In the genomic region with DNA sequence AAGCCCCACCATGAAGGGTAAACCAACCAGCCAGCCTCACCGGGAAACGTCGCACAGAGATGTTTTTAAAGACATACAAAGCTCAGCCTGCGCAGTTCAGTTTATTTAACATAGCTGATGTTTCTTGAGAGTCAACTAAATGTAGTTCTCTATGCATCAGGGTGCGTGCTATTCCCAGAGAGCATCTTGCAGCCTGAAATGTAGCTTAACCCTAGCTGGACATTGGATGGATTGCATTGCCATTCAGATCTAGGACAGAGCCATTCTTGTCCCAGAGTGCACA, we compare ENCODE assay signal across 9 mouse cellular contexts.
A peak's percentile ranks its signal among the peaks of the same experiment; 100 is the strongest.
DNase-seq lines count a peak whose midpoint lies in the region; ATAC-seq lines count a peak whose summit lies in the region.
"Had no signal": no experiment of that assay in that cellular context is flagged by ENCODE, and none has a peak within 500 bp of the region (broad histone marks: within the 10 kb centered on the region; RNA-seq: fewer than 3 reads in every experiment).

No protein-coding gene starts in this region.

- peak; percentile 59 for ATAC-seq in frontal cortex, adult (ENCODE audit: low TSS enrichment)
- ATAC-seq in lung, embryonic 16.5 days (ENCODE audit: low read depth), result no peak
- ATAC-seq in limb, embryonic 12.5 days (ENCODE audit: insufficient number of reproducible peaks, insufficient read depth, low FRiP score, low TSS enrichment, low read depth), result peak; percentile 32; the same call in 1 of the 2 replicates
- ATAC-seq in stomach, embryonic 16.5 days (ENCODE audit: insufficient read depth, low FRiP score), result no peak

- no peak overlapping the region for H3K9ac ChIP-seq in lung, embryonic 16.5 days (ENCODE audit: low read length)
- no peak overlapping the region for H3K9ac ChIP-seq in limb, embryonic 12.5 days (replicated peaks)
- peak overlapping the region; percentile 15 for H3K9ac ChIP-seq in stomach, embryonic 16.5 days (ENCODE audit: low read length)

- H3K4me3 ChIP-seq in lung, embryonic 16.5 days (ENCODE audit: low read length), result peak overlapping the region; percentile 25
- H3K4me3 ChIP-seq in limb, embryonic 12.5 days (replicated peaks), result peak overlapping the region; percentile 32
- peak overlapping the region; percentile 44 for H3K4me3 ChIP-seq in stomach, embryonic 16.5 days (replicated peaks; ENCODE audit: low read length)

- H3K9me3 ChIP-seq in lung, embryonic 16.5 days (ENCODE audit: control insufficient read depth, low read length), result no peaks in the 10 kb centered on the region
- no peaks in the 10 kb centered on the region for H3K9me3 ChIP-seq in limb, embryonic 12.5 days
- no peaks in the 10 kb centered on the region for H3K9me3 ChIP-seq in stomach, embryonic 16.5 days (replicated peaks; ENCODE audit: control insufficient read depth, low read length)

- DNase-seq in frontal cortex, postnatal 36 days (ENCODE audit: low spot score in 2 of 2), result no peak
- no peak for DNase-seq in lung, postnatal 25 days (ENCODE audit: low spot score)
- no peak for DNase-seq in gastrocnemius, postnatal 25 days
- no peak for DNase-seq in T-cell, adult 2 months (ENCODE audit: low spot score)
- DNase-seq: thymus, adult 2 months had no signal

- H3K36me3 ChIP-seq in lung, embryonic 16.5 days (ENCODE audit: control insufficient read depth, insufficient read depth, low read length), result no peaks in the 10 kb centered on the region
- H3K36me3 ChIP-seq in limb, embryonic 12.5 days, result no peaks in the 10 kb centered on the region
- H3K36me3 ChIP-seq in stomach, embryonic 16.5 days (ENCODE audit: control insufficient read depth, insufficient read depth, low read length), result no peaks in the 10 kb centered on the region

- peak overlapping the region; percentile 47 for H3K4me2 ChIP-seq in lung, embryonic 16.5 days (ENCODE audit: low read depth, low read length)
- H3K4me2 ChIP-seq in limb, embryonic 12.5 days, result peak overlapping the region; percentile 62
- H3K4me2 ChIP-seq in stomach, embryonic 16.5 days (ENCODE audit: low read depth, low read length), result peak overlapping the region; percentile 62

- 7% methylated on average over 5 of the region's 5 CpGs for WGBS in lung, embryonic 16.5 days
- 11% methylated on average over 5 of the region's 5 CpGs for WGBS in limb, embryonic 12.5 days
- 5% methylated on average over 5 of the region's 5 CpGs for WGBS in stomach, embryonic 16.5 days

- no peaks in the 10 kb centered on the region; the same call in 1 of the 2 replicates for H3K27me3 ChIP-seq in lung, embryonic 16.5 days (ENCODE audit: control insufficient read depth, insufficient read depth, low read depth, low read length)
- peaks cover 16% of the 10 kb centered on the region; the same call in 1 of the 2 replicates for H3K27me3 ChIP-seq in limb, embryonic 12.5 days
- no peaks in the 10 kb centered on the region for H3K27me3 ChIP-seq in stomach, embryonic 16.5 days (ENCODE audit: control insufficient read depth, insufficient read depth, low read length)

- peaks cover 4% of the 10 kb centered on the region; the same call in 1 of the 2 replicates for H3K4me1 ChIP-seq in lung, embryonic 16.5 days (replicated peaks; ENCODE audit: control insufficient read depth, insufficient read depth, low read length)
- H3K4me1 ChIP-seq in limb, embryonic 12.5 days (replicated peaks), result peaks cover 17% of the 10 kb centered on the region
- peaks cover 6% of the 10 kb centered on the region; the same call in 1 of the 2 replicates for H3K4me1 ChIP-seq in stomach, embryonic 16.5 days (ENCODE audit: control insufficient read depth, insufficient read depth, low read length)

- H3K27ac ChIP-seq in lung, embryonic 16.5 days (ENCODE audit: low read length), result no peak overlapping the region
- H3K27ac ChIP-seq in limb, embryonic 12.5 days, result no peak overlapping the region
- H3K27ac ChIP-seq in stomach, embryonic 16.5 days (ENCODE audit: low read length), result 0 out of 2 replicates have a peak overlapping the region, but pooled peaks have one; percentile 13

Comparison
In these comparisons a context has a peak if more than half of its experiments do, and no peak if none do; other contexts are left out.
1. ATAC-seq: peak in frontal cortex, adult (single experiment) and limb, embryonic 12.5 days (single experiment); none in lung, embryonic 16.5 days (single experiment) and stomach, embryonic 16.5 days (single experiment).
2. Peak in every context shown above with its lines, with median percentiles within 50 percentile points of each other: H3K4me2 ChIP-seq and H3K4me3 ChIP-seq.